Mouse (Mus musculus) thymus, adult 18-20 months (tissue): ENCODE measurements around the gene Top2a.
A peak's percentile ranks its signal among the peaks of the same experiment; 100 is the strongest.
"Not testable (repeated sequence)": the region's sequence is repeated elsewhere in the genome, so short reads cannot be mapped to it uniquely, and the experiment has no call there.

Experiments
- DNase-seq, 2 experiments: peaks; one replicate each; pipeline ENCODE4 v3.0.0; 2022; ENCODE audit warnings: mixed read lengths in 2 of 2

Top2a gene

DNA sequence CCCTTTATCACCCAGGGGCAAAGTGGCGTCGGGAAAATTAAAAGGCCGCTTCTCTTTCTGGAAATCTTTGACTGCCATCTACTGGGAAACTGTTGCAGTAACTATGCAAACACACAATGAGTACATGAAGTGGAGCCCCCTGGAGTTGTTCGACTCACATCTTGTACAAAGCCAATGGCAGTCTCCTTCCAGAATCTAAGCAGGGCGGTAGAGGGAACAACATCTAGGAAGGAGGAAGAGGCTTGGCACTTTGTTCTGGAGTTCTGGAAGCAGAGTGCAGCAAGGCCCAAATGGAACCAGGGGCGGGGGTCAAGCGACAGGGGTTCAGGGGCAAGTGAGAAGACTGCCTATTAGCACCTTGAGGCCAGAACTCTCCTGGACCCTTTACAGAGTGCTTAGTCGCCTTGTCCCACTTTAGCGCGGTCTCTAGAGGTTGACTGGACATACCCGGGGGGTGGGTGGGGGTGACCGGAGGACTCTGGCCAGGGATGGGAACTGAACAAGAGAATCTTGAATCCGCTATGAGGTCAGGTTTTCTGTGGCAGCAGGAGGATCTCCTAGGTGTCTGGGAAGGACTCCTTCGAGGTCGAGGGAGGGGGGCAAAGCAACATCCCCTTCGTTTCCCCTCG lies 16.5 kb upstream of the Top2a start:
- no peak for DNase-seq

DNA sequence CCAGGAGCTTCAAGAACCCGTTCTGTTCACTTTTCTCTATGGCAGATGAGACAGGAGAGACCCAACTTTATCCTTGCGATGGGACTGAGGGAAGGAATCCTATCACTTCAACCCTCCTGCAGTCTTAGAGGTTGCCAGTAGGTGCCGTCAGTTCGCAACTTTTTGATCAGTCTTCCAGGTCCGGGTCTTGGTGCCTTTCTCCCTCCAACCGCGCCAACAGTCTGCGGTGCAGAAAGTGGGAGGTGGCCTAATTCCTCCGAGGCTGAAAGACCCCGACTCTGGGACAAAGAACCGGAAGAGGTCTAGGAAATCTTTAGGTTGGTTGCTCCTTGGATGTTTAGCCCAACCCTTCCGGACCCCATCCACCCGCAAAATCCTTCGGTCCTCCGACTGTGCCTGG lies 15.8 kb upstream of the Top2a start:
- peak; percentile 48 to 66 for DNase-seq

DNA sequence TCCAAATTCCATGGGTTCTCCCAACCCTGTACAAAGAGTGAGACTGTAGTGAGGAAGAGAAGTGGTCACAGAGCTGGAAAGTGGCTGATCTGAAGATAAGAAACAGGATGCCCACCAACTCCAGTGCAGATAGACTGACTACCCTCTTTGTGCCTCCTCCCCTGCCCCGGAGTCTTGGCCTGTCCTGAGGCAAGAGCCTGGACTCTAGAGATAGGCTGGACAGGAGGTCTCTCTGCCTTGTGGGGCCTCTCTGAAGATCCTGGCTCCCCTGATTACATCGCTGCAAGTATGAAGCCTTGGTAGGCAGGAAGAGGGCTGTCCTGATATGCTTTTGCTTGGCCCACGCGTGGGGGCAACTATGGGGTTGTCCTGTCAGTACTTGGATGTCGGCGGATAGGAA lies 12.3 kb upstream of the Top2a start:
- DNase-seq = no peak

DNA sequence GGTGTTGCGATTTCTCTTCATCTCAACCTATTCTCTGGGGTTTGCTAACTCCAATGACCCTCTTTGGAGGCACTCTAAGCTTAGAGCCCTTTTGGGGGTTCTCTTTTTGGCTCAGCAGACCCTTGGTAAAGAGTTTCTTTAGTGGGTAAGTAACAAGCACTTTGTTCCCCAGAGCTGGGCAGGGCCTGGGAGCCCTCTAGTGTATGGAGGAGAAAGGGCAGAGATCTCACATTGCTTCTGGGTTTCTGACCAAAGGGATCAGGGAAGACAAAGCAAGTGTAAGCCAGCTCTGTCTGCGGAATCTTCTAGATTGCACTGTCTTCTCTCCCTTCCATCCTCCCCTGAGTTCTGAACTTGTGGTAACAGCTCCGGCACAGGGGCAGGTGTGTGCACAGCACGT lies 11.4 kb upstream of the Top2a start:
- no peak for DNase-seq

DNA sequence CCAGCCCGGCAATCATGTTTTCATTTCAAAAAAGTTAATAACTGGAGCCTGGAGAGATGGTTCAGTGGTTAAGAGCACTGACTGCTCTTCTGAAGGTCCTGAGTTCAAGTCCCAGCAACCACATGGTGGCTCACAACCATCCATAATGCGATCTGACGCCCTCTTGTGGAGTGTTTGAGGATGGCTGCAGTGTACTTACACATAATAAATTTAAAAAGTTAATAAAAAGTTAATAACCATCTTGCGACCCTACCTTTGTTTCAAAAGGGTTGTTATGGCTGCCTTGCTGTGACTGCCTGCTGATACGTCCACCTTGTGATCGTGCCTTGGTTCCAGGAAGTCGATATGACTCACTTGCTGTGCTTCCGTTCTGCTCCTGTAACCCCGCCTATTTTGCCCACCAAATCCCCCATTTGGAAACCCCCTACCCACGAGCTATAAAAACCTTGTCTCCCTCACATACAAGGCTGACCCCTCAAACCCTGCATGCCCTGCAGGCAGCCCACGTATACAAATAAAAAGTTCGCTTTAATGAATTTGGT lies 3.0 kb upstream of the Top2a start:
- DNase-seq = no peak

DNA sequence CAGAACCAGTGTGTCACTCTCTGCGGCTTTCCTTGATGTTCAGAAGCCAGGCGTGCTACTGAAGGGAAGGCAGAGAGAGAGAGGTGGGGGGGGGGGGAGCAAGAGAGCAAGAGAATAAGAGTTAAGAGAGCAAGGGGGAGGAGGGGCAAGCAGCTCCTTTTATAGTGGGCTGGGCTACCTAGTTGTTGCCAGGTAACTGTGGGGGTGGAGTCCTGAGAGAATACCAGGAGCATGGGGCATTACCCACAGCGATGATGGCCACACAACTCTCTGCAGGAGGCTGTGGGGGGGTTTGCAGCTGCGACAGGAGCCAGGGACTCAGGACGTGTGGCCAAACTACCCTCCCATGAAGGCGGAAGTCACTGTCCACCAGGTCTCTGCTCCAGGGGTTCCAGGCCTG lies 1.9 kb upstream of the Top2a start:
- peak in 1 of 2 experiments; percentile 23 for DNase-seq

DNA sequence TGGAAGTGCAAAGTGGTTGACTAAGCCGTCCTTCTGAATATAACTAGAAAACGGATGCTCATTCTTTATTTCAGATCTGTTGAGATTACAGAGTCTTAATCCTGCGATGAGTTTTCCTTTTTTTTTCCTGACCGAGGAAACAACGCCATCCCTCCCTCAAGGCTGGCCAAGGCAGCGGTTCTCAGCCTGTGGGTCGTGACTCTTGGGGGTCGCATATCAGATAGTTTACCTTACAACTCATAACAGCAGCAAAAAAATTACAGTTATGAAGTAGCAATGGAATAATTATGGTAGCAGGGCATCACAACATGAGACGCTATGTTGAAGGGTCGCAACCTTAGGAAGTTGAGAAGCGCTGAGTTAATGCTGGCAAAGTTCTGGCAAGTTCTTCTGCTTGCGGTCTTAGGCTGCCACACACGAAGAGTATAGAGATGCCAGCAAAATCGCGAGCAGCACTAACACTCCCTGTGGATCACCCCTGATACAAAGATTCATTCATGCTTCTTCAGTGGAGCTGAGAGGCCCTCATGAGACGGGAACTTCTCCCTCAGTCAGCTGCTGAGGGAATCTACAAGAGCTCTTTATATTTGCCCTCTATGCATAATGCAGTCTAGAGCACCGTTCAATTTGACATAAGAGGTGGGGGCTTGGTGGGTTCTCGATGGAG lies 612 bp upstream of the Top2a start:
- DNase-seq = no peak

DNA sequence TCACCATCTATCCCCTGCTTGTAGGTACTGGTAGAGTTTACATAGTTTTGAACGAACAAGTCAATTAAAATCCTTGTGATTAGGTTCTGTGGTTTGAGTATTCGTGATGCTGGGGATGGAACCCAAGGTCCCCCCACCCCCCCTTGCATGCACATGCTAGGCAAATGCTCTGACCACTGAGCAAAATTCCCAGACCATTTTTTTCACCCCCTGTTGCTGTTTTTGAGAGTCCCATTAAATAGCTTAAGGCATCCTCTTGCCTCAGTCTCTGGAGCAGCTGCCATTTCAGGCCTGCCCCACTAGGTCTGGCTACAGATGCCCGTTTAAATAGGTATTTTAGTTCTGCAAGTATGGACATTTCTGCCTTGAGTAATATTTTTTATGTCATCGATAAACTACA lies 895 bp downstream of the Top2a start:
- DNase-seq = no peak

DNA sequence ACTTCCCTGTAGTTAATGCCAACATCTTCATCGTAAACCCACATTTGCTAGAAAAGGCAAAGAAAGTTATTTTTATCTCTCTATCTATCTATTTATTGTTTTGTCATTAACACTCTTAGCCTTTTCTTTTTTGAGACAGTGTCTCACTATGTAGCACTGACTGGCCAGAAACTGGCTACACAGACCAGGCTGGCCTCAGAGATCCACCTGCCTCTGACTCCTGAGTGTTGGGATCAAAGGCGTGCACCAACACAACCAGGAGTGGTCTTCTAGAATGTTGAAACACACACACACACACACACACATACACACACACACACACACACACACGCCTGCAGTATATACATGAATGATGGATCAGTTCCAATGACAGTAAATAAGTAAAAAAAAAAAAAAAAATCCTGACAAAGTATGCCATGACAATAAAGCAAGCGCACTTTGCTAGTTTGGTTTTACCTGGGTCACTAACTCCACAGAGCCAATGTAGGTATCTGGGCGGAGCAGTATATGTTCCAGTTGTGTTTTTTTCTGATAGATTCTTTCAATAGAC lies 1.5 kb downstream of the Top2a start:
- DNase-seq = no peak

DNA sequence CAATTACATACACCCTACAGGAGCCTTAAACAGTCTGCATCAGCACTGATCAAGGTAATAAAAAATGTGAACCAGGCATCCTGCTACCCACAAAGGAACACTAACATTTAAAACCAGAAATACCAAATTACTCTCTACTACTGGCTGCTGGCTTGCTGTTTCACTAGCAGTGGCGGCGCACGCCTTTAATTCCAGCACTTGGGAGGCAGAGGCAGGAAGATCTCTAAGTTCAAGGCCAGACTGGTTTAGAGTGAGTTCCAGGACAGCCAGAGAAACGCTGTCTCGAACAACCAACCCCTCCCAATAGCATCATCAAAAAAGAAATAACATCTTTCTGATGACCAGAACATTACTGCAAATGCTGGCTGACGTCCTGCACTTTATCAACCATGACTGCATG lies 4.1 kb downstream of the Top2a start:
- DNase-seq = no peak

DNA sequence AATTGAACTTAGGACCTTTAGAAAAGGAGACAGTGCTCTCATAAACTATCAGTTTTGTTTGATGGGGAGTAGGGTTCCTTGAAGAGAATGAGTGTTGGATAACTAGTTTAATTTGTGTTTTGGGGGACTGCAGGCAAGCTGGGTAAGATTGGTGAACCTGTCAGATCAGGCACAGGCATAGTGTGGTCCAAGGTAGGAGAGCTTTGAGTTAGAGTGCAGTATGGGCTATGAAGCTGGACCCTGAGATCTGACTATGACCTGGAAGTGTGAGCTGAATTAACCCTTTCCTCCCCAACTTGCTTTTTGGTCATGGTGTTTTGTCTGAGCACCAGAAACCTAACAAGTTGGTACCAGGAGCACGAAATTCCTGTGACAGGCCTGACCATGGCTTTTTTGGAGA lies 10.1 kb downstream of the Top2a start:
- DNase-seq = no peak

DNA sequence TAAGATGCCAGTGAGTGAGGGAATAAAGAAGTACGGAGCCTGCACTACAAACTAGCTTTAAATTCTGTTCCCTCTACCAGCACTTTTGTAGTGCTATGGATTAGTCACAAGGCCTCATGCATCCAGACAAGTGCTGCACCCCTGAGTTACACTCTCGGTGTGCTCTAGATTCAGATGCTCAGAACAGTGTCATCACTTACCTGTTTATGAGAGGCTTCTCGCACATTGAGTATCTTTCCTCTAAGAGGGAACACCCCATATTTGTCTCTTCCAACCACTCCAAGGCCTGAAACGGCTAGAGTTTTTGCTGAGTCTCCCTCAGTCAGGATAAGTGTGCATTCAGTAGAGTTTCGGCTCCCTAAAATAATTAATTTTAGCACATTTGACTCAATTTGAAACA lies 13.3 kb downstream of the Top2a start:
- DNase-seq = no peak

DNA sequence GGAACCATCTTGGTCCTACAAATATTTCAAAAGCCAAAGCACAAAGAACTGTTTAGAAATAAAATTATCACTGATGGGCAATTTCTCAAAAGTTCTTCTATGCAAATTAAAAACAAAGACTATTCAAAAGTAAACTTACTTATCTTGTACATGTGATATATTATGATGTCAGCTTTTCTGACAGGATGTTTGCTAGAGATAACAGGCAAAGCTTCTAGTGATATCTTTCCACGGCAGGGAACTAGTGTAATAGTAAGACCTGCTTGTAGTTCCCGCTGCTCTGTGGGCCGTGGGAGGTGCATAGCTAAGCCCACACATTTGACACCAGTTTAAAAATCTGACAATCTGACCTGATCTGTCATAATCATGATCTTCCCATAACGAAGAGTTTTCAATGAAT lies 13.9 kb downstream of the Top2a start:
- DNase-seq = no peak

DNA sequence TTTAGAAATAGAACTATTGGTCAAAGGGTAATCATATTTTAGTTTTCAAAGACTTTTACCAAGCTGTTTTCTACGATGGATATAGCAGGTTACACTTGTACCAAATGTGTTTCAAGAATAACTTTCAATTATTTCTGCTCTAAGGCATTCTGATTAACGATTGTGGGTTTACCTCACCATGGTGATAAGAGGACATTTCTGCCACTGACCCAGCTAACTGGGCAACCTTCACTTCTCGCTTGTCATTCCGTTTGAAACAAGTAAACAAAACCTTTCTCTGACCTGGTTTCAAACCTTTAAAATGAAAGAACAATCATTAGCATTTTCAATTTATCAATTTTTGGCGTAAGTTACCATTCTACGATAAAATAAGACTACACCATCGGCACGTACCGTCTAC lies 17.2 kb downstream of the Top2a start:
- DNase-seq = no peak

DNA sequence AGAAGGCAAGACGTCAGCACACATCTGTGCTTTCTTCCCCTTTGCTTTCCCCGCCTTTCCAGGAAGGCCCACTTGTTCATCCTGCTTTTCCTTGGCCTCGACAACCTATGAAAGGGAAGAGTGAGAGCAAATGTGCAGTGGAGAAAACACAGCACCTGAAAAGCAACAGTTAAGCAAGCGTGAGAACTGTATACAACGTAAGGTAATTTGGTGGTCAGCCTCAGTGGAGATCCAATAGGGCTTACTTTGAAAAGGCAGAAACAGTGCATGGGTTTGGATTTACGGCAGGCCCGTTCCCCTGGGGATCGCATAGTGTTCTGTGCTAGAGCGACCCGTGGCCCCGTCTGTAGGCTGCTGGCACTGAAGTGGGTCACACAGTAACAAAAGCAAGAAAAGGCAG lies 24.7 kb downstream of the Top2a start:
- DNase-seq = no peak

DNA sequence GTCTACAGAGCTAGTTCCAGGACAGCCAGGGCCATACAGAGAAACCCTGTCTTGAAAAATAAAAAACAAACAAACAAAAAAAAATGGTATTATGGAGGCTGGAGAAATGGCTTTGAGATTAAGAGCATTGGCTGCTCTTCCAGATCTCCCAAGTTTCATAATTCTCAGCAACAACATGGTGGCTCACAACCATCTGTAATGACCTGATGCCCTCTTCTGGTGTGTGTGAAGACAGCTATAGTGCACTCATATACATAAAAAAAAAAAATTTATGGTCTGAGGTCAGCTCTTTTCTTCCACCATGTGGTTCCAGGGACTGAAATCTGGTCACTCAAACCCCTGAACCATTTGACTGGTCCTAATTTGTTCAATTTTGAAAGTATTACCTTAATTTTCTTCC lies 25.2 kb downstream of the Top2a start:
- no peak for DNase-seq

DNA sequence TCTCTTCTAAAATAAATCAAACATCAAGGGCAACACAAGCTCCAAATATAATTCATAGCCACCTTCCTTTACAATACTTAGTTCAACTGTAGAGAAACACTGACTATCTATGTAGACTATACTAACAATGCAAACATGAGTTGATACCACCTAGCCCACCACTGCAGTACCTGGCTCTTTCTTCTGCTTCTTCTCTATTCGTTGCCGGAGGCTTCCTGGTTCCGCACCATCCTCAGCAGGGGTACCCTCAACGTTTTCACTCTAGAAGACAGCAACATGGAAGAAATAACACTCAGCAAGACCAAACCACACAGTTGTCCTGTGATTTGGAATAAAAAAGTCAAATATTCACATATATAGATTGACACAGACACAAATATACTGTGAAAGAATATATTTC lies 26.3 kb downstream of the Top2a start:
- DNase-seq = no peak

DNA sequence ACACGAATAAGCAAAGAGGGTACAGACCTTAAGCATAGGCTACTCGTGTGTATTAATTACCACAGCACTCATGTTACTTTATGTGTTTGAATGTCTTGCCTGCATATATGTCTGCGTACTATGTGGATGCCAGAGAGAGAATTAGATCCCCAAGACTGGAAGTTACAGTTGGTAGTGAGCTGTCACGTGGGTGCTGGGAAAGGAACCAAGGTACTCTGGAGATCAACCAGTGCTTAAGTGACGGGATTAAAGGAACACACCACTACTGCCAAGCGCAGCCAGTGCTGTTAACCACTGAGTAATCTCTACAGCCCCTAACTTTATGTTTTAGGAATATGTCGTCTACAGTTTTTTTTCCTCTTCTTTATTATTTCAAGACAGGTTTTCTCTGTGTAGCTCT lies 28.0 kb downstream of the Top2a start:
- DNase-seq = no peak

DNA sequence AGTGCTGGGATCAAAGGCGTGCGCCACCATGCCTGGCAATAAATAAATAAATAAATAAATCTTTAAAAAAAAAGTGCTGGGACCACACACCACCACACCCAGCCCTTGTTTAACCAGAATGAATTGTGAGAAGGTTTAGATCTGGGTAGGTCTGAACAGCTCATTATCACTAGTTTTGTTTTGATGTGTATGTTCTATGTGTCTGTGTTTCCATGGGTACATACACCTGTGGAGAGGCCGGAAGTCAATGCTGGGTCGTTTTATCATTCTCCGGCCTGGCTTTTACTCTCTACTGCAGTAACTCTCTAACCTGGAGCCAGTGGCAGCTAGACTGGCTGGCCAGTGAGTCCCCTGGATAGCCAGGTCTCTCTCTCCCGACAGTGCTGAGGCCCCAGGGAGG lies 33.1 kb downstream of the Top2a start:
- DNase-seq = no peak

DNA sequence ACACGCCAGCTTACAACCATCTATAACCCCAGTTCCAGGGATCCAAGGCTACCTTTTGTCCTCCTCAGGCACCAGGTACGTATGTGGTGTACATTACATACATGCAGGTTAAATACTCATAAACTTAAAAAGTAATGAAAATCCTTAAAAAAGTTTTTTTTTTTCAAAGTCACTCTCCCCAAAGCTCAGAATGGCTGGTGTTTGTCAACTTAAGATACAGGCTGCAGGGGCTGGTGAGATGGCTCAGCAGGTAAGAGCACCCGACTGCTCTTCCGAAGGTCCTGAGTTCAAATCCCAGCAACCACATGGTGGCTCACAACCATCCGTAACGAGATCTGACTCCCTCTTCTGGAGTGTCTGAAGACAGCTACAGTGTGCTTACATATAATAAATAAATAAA lies 35.7 kb downstream of the Top2a start:
- not testable (repeated sequence) for DNase-seq

DNA sequence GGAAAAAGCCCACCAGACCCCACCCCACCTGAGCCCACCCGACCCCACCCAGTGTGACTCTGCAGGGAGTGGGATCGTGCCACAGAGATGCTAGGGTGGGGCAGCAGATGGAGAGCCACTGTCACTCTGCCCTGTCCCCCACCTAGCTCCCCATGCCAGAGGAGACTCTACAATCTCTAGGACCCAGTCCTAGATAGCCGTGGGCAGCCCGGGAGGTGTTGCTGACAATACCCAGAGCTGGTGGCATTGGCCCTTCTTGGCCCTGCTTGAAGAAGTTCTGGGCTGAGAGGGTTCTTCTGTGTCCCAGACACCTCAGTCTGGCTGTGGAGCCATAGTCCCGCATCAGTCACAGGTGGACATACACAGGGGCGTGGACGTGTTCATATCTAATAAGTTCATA lies 38.4 kb downstream of the Top2a start:
- DNase-seq = no peak

DNA sequence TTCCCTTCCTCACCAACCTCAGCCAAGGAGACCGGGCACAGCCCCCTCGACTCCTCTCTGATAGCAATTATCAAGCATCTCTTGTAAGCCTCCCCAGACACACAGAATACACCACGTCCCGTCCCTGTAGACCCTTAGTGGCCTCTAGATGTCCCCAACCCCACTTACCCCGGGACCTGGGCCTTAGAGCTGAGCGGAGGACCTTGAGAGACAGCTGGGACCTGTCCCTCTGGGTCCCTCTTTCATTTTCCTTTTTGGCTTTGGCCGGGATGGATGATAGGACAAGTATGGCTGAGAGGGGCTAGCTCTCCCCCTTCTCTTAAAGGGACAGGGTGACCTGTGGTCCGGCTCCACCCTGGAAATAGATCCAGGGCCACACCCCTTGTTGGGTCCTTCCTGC lies 40.4 kb downstream of the Top2a start:
- no peak for DNase-seq

DNA sequence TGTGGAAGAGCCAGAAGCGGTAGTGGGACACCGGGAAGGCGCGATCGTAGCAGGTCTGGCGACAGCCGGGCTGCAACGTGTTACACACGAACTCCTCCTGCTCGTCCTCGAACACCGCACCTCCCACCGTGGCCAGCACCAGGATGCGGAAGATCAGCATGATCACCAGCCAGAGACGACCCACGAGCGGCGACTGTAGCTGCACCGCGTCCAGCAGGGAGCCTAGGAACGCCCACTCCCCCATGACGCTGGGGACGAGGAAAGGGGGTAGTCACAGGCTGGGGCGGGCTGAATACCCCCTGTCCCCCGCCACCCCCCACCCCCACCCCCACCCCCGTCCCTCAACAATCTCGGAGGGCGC lies 41.2 kb downstream of the Top2a start, which contains the start of gene Gjd3:
Gjd3 (minus strand) TSS at position 244 of the 361 bp plus-strand sequence.
- no peak for DNase-seq

DNA sequence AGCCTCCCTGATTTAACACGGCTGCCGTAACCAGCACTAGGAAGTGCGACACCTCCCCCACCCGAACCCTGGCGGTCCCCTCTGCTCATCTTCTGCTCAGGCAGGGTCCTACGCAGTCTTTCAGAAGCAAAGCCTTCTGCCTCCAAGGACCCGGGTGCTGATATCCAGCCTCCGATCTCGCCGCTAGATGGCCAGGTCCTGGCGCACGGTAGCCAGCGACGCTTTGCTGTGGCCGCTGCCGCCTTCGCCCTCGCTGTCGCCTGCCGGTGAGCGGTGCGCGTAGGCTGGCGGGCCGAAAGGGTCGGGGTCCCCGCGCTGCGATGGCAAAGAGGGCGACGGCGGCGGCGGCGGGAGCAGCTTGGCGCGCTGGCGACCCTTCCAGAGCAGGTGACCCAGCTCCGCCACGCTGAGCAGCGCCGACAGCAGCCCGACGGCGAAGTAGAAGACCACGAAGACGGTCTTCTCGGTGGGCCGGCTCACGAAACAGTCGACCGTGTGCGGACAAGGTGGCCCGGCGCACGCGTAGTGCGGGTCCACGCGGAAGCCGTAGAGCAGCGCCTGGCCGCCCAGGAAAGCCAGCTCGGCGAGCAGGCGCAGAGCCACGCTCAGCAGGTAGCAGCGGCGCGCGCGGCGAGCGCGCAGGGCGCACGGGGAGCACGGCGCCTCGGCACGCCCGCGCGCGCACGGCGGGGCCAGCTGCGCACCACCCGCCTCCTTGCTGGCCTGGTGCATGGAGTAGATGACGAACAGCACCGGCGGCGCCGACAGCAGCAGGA lies 41.8 kb downstream of the Top2a start:
- DNase-seq = no peak
